Mouse (Mus musculus) erythroblast, embryonic 14.5 days (primary cell): ENCODE data around the gene Zmat3. TPM values are rescaled to one million over a fixed set of nuclear protein-coding genes. Genes with fewer than 3 reads are reported as not detected.

Experiments
- H3K27me3 ChIP-seq: 2 replicates; pipeline ENCODE4 v1.6.1; 2012; ENCODE audit warnings: inconsistent platforms; ENCODE audit not compliant: control insufficient read depth
- H3K36me3 ChIP-seq: 2 replicates; pipeline ENCODE4 v1.6.1; 2012; ENCODE audit warnings: mild to moderate bottlenecking, inconsistent platforms; ENCODE audit not compliant: control insufficient read depth
- H3K4me1 ChIP-seq: 2 replicates; pipeline ENCODE4 v1.6.1; 2012; ENCODE audit warnings: inconsistent platforms; ENCODE audit not compliant: control insufficient read depth
- H3K4me3 ChIP-seq: replicated peaks from 2 replicates; pipeline ENCODE3; 2012; ENCODE audit warnings: moderate library complexity, mild to moderate bottlenecking, inconsistent platforms
- H3K9me3 ChIP-seq: 2 replicates; pipeline ENCODE4 v1.6.1; 2012; ENCODE audit warnings: low read length, inconsistent platforms, mixed read lengths; ENCODE audit not compliant: control insufficient read depth
- GATA1 ChIP-seq: IDR thresholded peaks from 2 replicates; pipeline ENCODE4 v1.6.1; 2012; ENCODE audit warnings: low read length, inconsistent platforms, mixed read lengths
- TAL1 ChIP-seq: IDR thresholded peaks from 3 replicates; pipeline ENCODE4 v1.6.1; 2012; ENCODE audit warnings: low read length, inconsistent platforms, mixed read lengths
- polyA plus RNA-seq: library from polyadenylated mRNA; stranded (reverse); fragments of >175 nt; gene quantifications from 2 replicates; pipeline ENCODE4 v1.2.3, GENCODE M21; 2012

Gene Zmat3
- polyA plus RNA-seq, 1 experiment = 0.01 TPM

DNA sequence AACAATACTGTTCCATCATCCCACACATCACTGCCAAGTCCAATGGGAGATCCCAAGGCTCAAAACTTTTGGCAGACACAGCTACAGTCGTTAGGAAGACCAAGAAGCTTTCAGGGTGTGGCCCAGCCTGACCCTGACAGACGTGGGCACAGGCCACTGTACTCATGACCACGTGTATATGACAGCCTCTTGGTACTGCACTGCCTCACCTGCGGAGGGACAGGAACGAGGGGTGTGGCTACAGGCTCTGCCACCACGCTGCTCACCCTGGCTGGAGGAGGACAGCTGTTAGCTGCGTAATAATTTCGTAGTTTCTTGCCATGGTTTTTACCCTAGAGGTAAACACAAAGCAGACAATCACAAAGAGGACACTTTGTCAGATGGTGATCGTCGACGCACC, 20.6 kb downstream of the Zmat3 start:
- no peak for TF ChIP-seq GATA1
- no peak for TF ChIP-seq TAL1
- no peak overlapping the region for H3K4me3 ChIP-seq
- H3K27me3 ChIP-seq = no peaks in the 10 kb centered on the region
- no peaks in the 10 kb centered on the region for H3K4me1 ChIP-seq
- H3K9me3 ChIP-seq = no peaks in the 10 kb centered on the region
- H3K36me3 ChIP-seq = no peaks in the 10 kb centered on the region; the same call in 1 of the 2 replicates

DNA sequence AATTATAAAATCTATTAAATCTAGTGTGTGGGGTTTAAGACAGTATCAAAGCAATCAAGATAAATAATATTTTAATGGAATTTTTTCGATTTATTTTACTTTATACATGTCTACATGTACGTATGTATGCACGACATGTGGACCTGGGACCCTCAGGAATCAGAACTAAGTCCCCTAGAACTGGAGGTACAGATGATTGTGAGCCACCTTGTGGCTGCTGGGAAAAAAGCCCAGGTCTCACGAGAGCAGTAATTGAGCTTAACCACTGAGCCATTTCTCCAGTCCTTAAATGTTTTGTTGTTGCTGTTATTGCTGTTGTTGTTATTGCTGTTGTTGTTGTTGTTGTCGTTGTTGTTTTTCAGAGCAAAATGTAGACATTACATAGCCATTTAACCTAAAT, 21.0 kb downstream of the Zmat3 start:
- no peaks in the 10 kb centered on the region; the same call in 1 of the 2 replicates for H3K36me3 ChIP-seq
- H3K27me3 ChIP-seq = no peaks in the 10 kb centered on the region
- H3K4me3 ChIP-seq = no peak overlapping the region
- H3K9me3 ChIP-seq = no peaks in the 10 kb centered on the region
- TF ChIP-seq GATA1 (no peak), TAL1 (no peak)
- no peaks in the 10 kb centered on the region for H3K4me1 ChIP-seq

DNA sequence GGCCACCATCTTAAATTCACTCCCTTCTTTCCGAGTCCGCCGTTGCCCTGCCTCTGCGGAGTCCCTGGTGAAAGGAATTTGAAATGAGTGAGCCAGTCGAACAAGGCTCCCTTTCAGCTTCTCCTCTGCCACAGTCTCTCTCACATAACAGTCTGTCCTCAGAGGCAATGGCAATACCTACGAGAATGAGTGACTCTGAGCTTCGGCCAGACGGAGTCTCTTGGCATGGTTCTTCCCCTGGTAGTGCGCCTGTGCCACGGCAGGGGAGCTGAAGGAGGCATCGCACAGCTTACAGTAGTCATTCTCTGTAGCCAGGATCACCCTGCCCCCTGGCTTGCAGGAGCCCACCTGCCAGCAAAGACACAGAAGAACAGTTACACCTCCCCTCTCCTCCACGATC, 22.4 kb downstream of the Zmat3 start:
- Histone ChIP-seq H3K27me3 (no peaks in the 10 kb centered on the region), H3K4me3 (no peak overlapping the region), H3K4me1 (no peaks in the 10 kb centered on the region), H3K36me3 (no peaks in the 10 kb centered on the region; the same call in 1 of the 2 replicates), H3K9me3 (no peaks in the 10 kb centered on the region)
- TF ChIP-seq TAL1 (no peak), GATA1 (no peak)

DNA sequence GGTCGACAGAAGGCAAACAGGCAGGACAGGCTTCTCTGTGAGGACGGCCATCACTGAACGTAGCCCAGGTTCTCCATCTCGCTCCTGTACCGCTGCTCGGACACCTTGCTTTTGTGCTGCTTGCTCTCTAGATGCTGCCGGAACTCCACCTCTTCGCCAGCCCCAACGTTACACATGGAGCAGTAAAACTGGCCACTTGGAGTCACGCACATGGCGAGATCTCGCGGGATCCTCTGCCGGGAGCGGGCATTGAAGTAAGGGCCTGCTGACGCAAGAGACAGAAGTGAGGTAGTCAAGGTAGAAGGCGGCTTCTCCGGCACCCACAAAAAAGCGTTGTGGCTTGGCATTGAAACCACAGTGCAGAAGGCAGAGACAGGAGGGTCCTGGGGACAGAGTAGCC, 24.4 kb downstream of the Zmat3 start:
- Histone ChIP-seq H3K27me3 (no peaks in the 10 kb centered on the region), H3K9me3 (no peaks in the 10 kb centered on the region), H3K4me1 (no peaks in the 10 kb centered on the region), H3K36me3 (no peaks in the 10 kb centered on the region; the same call in 1 of the 2 replicates), H3K4me3 (no peak overlapping the region)
- TF ChIP-seq TAL1 (no peak), GATA1 (no peak)

DNA sequence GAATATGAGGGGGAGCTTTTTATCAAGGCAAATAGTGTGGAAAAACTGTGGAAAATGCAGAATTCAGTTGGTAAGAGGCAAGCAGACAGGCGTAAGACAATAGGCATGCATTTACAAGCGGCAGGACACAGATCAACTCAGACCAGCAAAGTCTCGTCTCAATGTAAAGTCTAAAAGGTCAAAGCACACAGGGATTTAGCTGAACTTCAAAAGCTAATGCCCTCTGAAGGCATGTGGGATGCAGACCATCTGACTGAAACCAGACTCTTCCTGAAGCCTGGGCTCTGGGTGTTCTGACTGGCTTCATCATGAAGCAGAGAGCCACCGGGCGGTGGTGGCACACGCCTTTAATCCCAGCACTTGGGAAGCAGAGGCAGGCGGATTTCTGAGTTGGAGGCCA, 27.6 kb downstream of the Zmat3 start:
- H3K36me3 ChIP-seq = no peaks in the 10 kb centered on the region; the same call in 1 of the 2 replicates
- H3K4me1 ChIP-seq = no peaks in the 10 kb centered on the region
- no peaks in the 10 kb centered on the region for H3K9me3 ChIP-seq
- no peak for TF ChIP-seq TAL1
- TF ChIP-seq GATA1 = no peak
- H3K4me3 ChIP-seq = no peak overlapping the region
- H3K27me3 ChIP-seq = no peaks in the 10 kb centered on the region

DNA sequence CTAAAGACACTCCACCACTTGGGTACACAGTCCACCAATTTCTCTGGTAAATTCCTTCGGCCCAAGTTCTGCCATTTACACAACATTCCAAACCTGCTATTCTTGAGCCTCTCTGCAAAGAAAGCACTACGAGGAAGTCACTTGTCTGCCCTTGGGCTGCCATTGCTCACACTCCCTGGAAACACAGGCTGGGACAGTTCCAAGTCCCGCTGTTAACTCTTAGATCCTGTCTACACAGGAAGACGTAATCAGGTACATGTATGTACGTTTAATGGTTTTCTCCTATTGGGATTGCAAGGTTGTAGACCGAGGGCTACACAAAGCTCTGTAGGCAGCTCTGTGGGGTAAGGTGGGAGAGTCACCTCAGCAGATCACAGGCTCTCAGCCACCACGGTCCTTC, 28.0 kb downstream of the Zmat3 start:
- Histone ChIP-seq H3K36me3 (no peaks in the 10 kb centered on the region; the same call in 1 of the 2 replicates), H3K4me1 (no peaks in the 10 kb centered on the region), H3K4me3 (no peak overlapping the region), H3K9me3 (no peaks in the 10 kb centered on the region), H3K27me3 (no peaks in the 10 kb centered on the region)
- TF ChIP-seq GATA1 (no peak), TAL1 (no peak)

DNA sequence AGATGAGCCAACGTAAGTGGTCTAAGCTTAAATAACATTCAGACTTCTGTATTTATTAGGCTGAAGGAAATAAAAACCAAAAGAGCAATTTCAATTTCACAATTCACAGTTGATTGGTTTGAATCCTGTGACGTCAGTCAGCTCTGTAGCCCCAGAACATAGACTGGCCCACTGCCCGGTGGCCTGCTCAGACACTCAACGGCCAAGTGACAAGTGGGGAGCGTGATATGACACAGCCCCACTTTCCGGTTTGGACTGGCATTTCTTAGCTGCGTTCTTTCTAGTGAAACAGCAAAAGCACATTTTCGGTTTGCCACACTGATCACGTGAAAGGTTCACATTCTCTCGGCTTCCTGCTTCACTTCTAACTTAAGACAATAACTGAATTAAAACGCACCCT, 30.9 kb downstream of the Zmat3 start:
- TF ChIP-seq TAL1 (no peak), GATA1 (no peak)
- Histone ChIP-seq H3K36me3 (no peaks in the 10 kb centered on the region), H3K4me1 (no peaks in the 10 kb centered on the region), H3K9me3 (no peaks in the 10 kb centered on the region), H3K27me3 (no peaks in the 10 kb centered on the region), H3K4me3 (no peak overlapping the region)

DNA sequence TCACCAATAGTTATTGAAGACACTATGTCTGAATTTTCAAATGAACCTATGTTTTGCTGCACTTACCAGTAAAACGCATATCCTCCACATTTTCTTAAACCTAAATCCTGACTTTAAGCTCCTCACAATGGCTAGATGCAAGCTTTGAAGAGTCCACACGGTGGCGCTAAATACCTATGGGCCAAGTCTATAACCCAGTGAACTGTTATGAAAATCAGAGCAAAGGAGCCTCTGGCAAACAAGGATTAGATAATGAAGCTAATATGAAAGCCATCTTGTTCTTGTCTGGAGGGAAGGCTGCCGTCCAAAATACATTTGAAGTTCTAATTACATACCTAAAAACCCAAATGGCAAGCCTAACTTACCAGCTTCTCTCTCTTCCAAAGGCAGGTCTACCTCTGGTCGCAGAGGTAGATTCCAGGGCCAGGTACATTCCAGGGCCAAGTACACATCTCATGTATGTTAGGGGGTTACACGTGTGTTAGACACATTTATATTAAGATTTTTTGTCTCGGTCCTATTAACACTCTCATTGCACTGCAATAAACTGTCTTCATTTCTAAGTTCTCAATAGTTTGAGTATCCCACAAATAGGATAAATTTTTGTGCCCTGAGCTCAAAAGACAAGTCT, 32.2 kb downstream of the Zmat3 start:
- Histone ChIP-seq H3K27me3 (no peaks in the 10 kb centered on the region), H3K36me3 (no peaks in the 10 kb centered on the region), H3K9me3 (no peaks in the 10 kb centered on the region), H3K4me3 (no peak overlapping the region), H3K4me1 (no peaks in the 10 kb centered on the region)
- TF ChIP-seq GATA1 = no peak
- no peak for TF ChIP-seq TAL1

DNA sequence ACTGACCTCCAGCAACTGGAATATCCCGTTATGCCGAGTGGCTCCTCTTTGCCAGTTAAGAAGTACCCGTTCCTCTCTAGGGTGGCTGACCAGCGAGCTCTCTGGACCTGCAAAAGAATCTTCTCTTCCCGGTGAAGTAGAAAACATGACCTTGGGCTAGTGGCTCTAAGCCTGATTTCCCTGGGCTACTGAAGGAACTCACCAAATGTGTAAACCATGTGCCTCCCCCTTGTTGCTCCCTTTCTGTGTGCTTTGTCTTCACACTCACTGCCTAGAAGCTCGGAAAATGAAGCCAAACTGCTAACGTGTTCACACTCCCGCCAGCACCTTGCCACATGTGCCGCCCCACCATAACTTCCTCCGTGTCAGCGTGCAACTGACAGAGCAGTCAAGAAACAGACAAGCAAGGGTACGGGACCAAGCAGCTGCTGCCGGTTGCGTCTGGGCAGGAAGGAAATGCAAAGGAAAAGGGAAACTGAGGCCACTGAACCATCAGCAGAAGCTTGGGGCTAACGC, 47.9 kb downstream of the Zmat3 start:
- no peaks in the 10 kb centered on the region for H3K9me3 ChIP-seq
- no peaks in the 10 kb centered on the region for H3K27me3 ChIP-seq
- H3K4me3 ChIP-seq = no peak overlapping the region
- no peak for TF ChIP-seq GATA1
- no peak for TF ChIP-seq TAL1
- H3K36me3 ChIP-seq = no peaks in the 10 kb centered on the region
- H3K4me1 ChIP-seq = no peaks in the 10 kb centered on the region
